Mouse (Mus musculus) midbrain, postnatal 0 days (tissue): ENCODE results near the gene Gm11020. TPM values are rescaled to one million over a fixed set of nuclear protein-coding genes. Genes with fewer than 3 reads are reported as not detected.
"Not testable (repeated sequence)": the region's sequence is repeated elsewhere in the genome, so short reads cannot be mapped to it uniquely, and the experiment has no call there.

Experiments used
- ATAC-seq: fragments of 200-750 bp; cut with Nextera tagmentation; 2 replicates; pipeline ENCODE4 v1.8.0; 2017; ENCODE audit warnings: moderate number of reproducible peaks, mild to moderate bottlenecking, moderate TSS enrichment, moderate library complexity; ENCODE audit not compliant: low FRiP score
- DNase-seq: peaks from one replicate; pipeline ENCODE4 v3.0.0-alpha.2; 2015; ENCODE audit warnings: low spot score
- H3K27ac ChIP-seq: fragments of 300-500 bp; sonication (generic); 2 replicates; pipeline ENCODE4 v1.5.1; 2014; ENCODE audit warnings: low read depth, mild to moderate bottlenecking, low read length, mixed read lengths
- H3K27me3 ChIP-seq: fragments of 300-500 bp; sonication (generic); 2 replicates; pipeline ENCODE4 v1.6.1; 2014; ENCODE audit warnings: low read length, control low read depth, mixed read lengths; ENCODE audit not compliant: insufficient read depth
- H3K36me3 ChIP-seq: fragments of 300-500 bp; sonication (generic); 2 replicates; pipeline ENCODE4 v1.6.1; 2014; ENCODE audit warnings: low read length, control low read depth, mixed read lengths; ENCODE audit not compliant: insufficient read depth
- H3K4me1 ChIP-seq: fragments of 300-500 bp; sonication (generic); 2 replicates; pipeline ENCODE4 v1.6.1; 2014; ENCODE audit warnings: mild to moderate bottlenecking, control low read depth, antibody characterized with exemption, low read length, mixed read lengths; ENCODE audit not compliant: insufficient read depth
- H3K4me2 ChIP-seq: fragments of 300-500 bp; sonication (generic); 2 replicates; pipeline ENCODE4 v1.6.1; 2014; ENCODE audit warnings: low read depth, mild to moderate bottlenecking, low read length, mixed read lengths; ENCODE audit not compliant: poor library complexity, severe bottlenecking
- H3K4me3 ChIP-seq: fragments of 300-500 bp; sonication (generic); 2 replicates; pipeline ENCODE4 v1.5.1; 2014; ENCODE audit warnings: low read depth, mild to moderate bottlenecking, low read length, moderate library complexity
- H3K9ac ChIP-seq: fragments of 300-500 bp; sonication (generic); replicated peaks from 2 replicates; pipeline ENCODE4 v1.6.1; 2014; ENCODE audit warnings: mild to moderate bottlenecking, low read length, moderate library complexity, mixed read lengths; ENCODE audit not compliant: poor library complexity, severe bottlenecking
- H3K9me3 ChIP-seq: fragments of 300-500 bp; sonication (generic); 2 replicates; pipeline ENCODE4 v1.6.1; 2016; ENCODE audit warnings: low read length, control low read depth
- CTCF ChIP-seq: IDR thresholded peaks from 2 replicates; pipeline ENCODE4 v1.5.1; 2016; ENCODE audit warnings: antibody characterized with exemption, mild to moderate bottlenecking
- WGBS: fragments of 180-500 bp; shearing (Covaris S2); extraction: QIAGEN DNeasy Blood & Tissue Kit; methylation state at CpG from one replicate; pipeline ENCODE4 v1.1.7; 2014; 5-methylcytosine and 5-hydroxymethylcytosine counted together
- polyA plus RNA-seq: library from polyadenylated mRNA; unstranded; fragments of >200 nt; fragmentation: Nextera tagmentation; extraction: Ambion mirVana; gene quantifications from 2 replicates; pipeline ENCODE4 v1.2.1, GENCODE M21; 2015
- total RNA-seq: library from RNA; depleted of rRNA; stranded (reverse); fragments of >200 nt; gene quantifications from 2 replicates; pipeline ENCODE4 v1.2.3, GENCODE M21; 2014; rRNA removed

Gm11020 gene
- total RNA-seq (not detected in 2 replicates), polyA plus RNA-seq (not detected in 2 replicates)

- 85% methylated on average over 8 of the region's 11 CpGs for WGBS
- not testable (repeated sequence) for DNase-seq, H3K9ac ChIP-seq, H3K27ac ChIP-seq, H3K9me3 ChIP-seq, H3K4me3 ChIP-seq, H3K4me1 ChIP-seq, H3K4me2 ChIP-seq, H3K27me3 ChIP-seq, H3K36me3 ChIP-seq, ATAC-seq
Measured at GRCm38 (mm10) chr8:104321267-104321666, at the start of gene Gm11020. TSS of gene Gm11020 (plus strand) at chr8:104321567.

GRCm38 (mm10) chr8:104293081-104293480, 28.3 kb upstream of the Gm11020 start, which contains the start of gene Cmtm2a:
TSS of gene Cmtm2a (minus strand) at chr8:104293181.
- H3K36me3 ChIP-seq, H3K9me3 ChIP-seq, H3K4me1 ChIP-seq, H3K27me3 ChIP-seq, H3K9ac ChIP-seq, H3K4me2 ChIP-seq, DNase-seq, ATAC-seq, H3K27ac ChIP-seq, H3K4me3 ChIP-seq: not testable (repeated sequence)
- 92% methylated on average over 12 of the region's 12 CpGs for WGBS

GRCm38 (mm10) chr8:104294396-104294795, 27.0 kb upstream of the Gm11020 start:
- H3K36me3 ChIP-seq = no peaks in the 10 kb centered on the region
- no peak for DNase-seq
- WGBS = 81% methylated on average over 1 of the region's 1 CpGs
- no peaks in the 10 kb centered on the region for H3K4me1 ChIP-seq
- H3K4me2 ChIP-seq = no peak overlapping the region
- no peak for TF ChIP-seq CTCF
- no peak overlapping the region for H3K4me3 ChIP-seq
- no peaks in the 10 kb centered on the region for H3K27me3 ChIP-seq
- H3K9me3 ChIP-seq = no peaks in the 10 kb centered on the region
- H3K9ac ChIP-seq = no peak overlapping the region
- no peak for ATAC-seq
- no peak overlapping the region for H3K27ac ChIP-seq

GRCm38 (mm10) chr8:104301577-104301976, 19.8 kb upstream of the Gm11020 start:
- H3K9me3 ChIP-seq, ATAC-seq, H3K27me3 ChIP-seq, H3K4me3 ChIP-seq, H3K27ac ChIP-seq, H3K36me3 ChIP-seq, H3K4me2 ChIP-seq, H3K4me1 ChIP-seq, H3K9ac ChIP-seq: not testable (repeated sequence)
- 10% methylated on average over 3 of the region's 3 CpGs for WGBS
- DNase-seq = peak; percentile 48

- H3K4me3 ChIP-seq, H3K4me2 ChIP-seq, H3K4me1 ChIP-seq, H3K9me3 ChIP-seq, H3K27me3 ChIP-seq, H3K27ac ChIP-seq, H3K9ac ChIP-seq, H3K36me3 ChIP-seq, ATAC-seq, DNase-seq: not testable (repeated sequence)
- 94% methylated on average over 4 of the region's 4 CpGs for WGBS
Measured at GRCm38 (mm10) chr8:104302536-104302935, 18.8 kb upstream of the Gm11020 start.

- no peaks in the 10 kb centered on the region for H3K27me3 ChIP-seq
- no peak overlapping the region for H3K9ac ChIP-seq
- no peaks in the 10 kb centered on the region for H3K36me3 ChIP-seq
- H3K4me3 ChIP-seq = no peak overlapping the region
- H3K9me3 ChIP-seq = no peaks in the 10 kb centered on the region
- H3K27ac ChIP-seq = no peak overlapping the region
- H3K4me1 ChIP-seq = no peaks in the 10 kb centered on the region
- 87% methylated on average over 11 of the region's 11 CpGs for WGBS
- no peak overlapping the region for H3K4me2 ChIP-seq
- DNase-seq = no peak
- ATAC-seq = no peak
- TF ChIP-seq CTCF = no peak
Measured at GRCm38 (mm10) chr8:104304962-104305361, 16.4 kb upstream of the Gm11020 start.

- H3K36me3 ChIP-seq, H3K4me3 ChIP-seq, H3K4me1 ChIP-seq, H3K4me2 ChIP-seq, H3K9ac ChIP-seq, H3K27me3 ChIP-seq, DNase-seq, H3K9me3 ChIP-seq, H3K27ac ChIP-seq, ATAC-seq: not testable (repeated sequence)
- WGBS = 75% methylated on average over 6 of the region's 6 CpGs
Measured at GRCm38 (mm10) chr8:104308341-104308740, 13.0 kb upstream of the Gm11020 start.

- WGBS = 92% methylated on average over 36 of the region's 36 CpGs
- H3K36me3 ChIP-seq, ATAC-seq, H3K9ac ChIP-seq, H3K9me3 ChIP-seq, H3K27ac ChIP-seq, H3K4me1 ChIP-seq, H3K4me2 ChIP-seq, H3K4me3 ChIP-seq, H3K27me3 ChIP-seq: not testable (repeated sequence)
- DNase-seq = peak; percentile 56
Measured at GRCm38 (mm10) chr8:104309441-104310155, 11.8 kb upstream of the Gm11020 start, which contains the start of the genes Gm45711 and Cmtm1. TSS of gene Gm45711 (minus strand) at chr8:104310081. TSS of gene Cmtm1 (minus strand) at chr8:104310145.

- not testable (repeated sequence) for DNase-seq, ATAC-seq, H3K9me3 ChIP-seq, H3K4me1 ChIP-seq, H3K9ac ChIP-seq, H3K27me3 ChIP-seq, H3K4me2 ChIP-seq, H3K4me3 ChIP-seq, H3K27ac ChIP-seq, H3K36me3 ChIP-seq
- WGBS = 82% methylated on average over 3 of the region's 3 CpGs
Measured at GRCm38 (mm10) chr8:104312023-104312422, 9.3 kb upstream of the Gm11020 start.
